Mouse (Mus musculus) cerebral cortex, adult 2 months (tissue): Measurements from ENCODE around the gene Bcr.

Experiments used
- WGBS: fragments of 180-500 bp; shearing (Covaris S2); methylation state at CpG from one replicate; pipeline ENCODE4 v1.1.7; 2018; 5-methylcytosine and 5-hydroxymethylcytosine counted together

The Bcr gene

GRCm38 (mm10) chr10:75094338-75094737 is 33.9 kb downstream of the Bcr start:
- 71% methylated on average over 1 of the region's 1 CpGs for whole genome bisulfite sequencing

DNA sequence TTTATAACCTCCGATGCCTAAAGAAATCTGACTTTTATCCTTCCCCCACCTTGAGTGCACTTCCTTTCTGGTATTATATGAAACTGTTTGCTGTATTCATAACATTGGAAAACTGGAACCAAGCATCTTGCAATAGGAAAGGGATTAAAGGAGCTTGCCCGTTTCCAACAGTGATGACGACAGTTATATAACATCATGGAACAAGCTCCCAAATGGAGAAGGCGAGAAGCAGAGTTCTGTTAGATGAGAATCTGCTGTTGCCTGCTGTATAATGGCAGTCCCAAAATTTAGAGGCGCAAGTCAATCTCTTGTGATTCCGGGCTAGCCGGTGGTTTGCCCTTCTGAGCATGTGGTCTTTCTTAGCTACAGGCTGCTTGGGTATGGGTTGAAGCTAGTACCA is 34.8 kb downstream of the Bcr start:
- 68% methylated on average over 7 of the region's 7 CpGs for WGBS

DNA sequence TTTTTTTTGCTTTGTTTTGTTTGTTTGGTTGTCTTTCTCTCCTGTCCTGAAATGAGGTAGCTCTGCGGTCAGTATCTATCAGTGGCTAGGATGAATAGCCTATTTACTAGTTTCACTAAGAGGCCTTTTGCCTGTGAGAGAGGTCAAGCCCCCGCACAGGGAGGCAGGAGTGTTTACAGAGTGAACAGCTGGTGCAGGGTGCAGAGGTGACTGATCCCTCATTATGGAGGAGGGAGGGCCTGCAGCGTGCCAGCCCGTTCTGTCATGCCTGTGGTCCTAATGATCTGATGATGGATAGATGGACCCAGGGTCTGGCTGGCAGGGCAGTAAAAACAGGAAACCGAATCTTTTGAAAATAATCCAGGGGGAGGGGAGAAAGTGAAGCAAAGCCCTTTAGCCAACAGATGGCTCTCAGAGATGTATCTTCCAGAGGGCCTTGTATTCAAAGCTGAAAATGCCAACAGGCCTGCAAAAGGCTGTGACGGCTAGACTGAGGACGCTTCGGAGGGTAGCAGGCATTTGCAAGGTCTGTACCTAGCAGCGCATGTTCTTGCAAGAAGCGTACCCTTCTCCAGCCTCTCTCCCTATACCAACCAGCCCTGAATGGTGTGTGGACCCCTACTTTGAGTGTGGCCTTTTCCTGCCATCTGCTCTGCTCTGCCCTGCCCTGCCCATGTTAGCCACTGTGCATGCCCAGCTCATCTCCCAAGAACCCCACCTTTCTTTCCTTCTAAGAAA is 38.2 kb downstream of the Bcr start:
- WGBS: 56% methylated on average over 10 of the region's 10 CpGs

DNA sequence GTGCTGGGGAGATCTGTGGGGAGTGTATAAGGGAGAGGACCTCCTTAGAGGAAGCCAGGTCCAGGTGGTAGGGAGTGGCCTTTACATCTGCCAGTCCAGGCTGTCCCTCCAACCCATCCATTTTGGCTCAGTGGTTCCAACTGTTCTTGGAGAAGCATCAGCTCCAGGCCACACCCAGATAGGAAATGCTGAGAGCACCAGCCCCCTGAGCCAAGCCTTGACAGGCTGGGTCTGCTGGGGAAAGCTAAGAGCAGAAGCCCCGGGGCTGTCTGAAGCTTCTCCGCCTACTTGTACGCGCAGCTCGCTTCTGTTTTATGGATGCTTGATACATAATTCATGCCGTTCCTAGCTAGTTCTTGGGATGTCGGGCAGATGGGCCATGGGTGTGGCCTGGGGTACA is 39.9 kb downstream of the Bcr start:
- 49% methylated on average over 7 of the region's 7 CpGs for WGBS

DNA sequence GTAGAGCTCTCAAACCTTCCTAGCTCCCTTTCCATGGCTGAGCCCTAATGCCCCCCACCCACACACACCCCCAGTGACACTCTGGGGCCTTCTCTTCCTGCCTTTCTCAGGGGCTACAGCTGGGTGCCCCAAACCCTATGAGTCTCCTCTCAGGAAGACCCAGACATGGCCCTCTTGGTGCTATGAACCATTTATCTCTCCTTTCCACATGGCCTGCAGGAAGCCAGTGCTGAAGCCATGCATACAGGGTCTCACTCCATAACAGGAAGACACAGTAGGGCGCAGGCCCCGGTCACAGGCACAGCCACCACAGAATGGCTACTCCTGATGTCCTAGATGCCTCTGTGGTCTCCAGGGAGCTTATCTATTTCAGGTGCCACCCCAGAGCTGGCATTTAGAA is 43.1 kb downstream of the Bcr start:
- WGBS: 88% methylated on average over 2 of the region's 2 CpGs

- 40% methylated on average over 9 of the region's 9 CpGs for WGBS
Observed at GRCm38 (mm10) chr10:75104191-75105098, 44.1 kb downstream of the Bcr start.

GRCm38 (mm10) chr10:75105099-75105461 is 44.7 kb downstream of the Bcr start:
- WGBS: 50% methylated on average over 4 of the region's 4 CpGs

DNA sequence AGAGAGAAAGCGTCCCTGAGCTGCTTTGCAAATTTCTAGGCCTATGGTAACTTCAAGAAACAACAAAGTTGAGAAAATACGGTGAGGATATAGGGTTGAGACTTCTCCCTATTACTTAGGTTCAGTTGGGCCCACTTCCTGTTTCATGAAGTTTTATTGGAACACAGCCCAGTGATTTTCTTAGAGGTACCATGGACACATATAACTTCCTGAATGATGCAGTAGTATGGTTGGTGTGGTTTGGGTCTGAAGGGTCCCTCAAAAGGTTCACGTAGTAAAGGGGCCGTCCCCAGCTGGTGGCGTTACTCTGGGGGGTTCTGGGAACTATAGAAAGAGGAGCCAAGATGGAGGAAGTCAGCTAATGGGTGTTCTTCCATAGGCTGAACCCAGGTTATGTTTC is 45.3 kb downstream of the Bcr start:
- WGBS: 82% methylated on average over 5 of the region's 5 CpGs

DNA sequence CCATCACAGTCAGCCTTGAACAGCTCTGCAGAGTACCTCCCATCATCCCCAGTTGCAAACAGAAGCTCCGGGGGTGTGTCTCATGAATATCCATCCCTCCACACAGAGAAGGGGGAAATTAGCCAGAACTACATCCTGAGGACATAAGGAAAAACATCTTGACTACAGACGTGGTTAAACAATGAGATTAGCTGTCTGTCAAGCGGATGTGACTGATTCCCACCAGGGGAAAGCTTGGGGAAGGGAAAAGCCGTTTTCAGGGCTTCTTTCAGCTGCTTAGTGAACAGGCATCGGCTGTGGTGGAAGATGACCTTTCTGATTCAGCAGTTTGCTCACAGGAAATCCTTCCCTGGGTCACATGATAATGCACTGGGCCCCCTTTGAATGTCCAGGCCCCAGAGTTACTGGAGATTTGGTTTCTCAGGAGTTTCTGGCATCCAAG is 46.6 kb downstream of the Bcr start:
- 29% methylated on average over 5 of the region's 5 CpGs for WGBS

- WGBS: 70% methylated on average over 3 of the region's 3 CpGs
Observed at GRCm38 (mm10) chr10:75108092-75108491, 47.7 kb downstream of the Bcr start.

GRCm38 (mm10) chr10:75111446-75112201 is 51.2 kb downstream of the Bcr start:
- WGBS: 68% methylated on average over 11 of the region's 11 CpGs

DNA sequence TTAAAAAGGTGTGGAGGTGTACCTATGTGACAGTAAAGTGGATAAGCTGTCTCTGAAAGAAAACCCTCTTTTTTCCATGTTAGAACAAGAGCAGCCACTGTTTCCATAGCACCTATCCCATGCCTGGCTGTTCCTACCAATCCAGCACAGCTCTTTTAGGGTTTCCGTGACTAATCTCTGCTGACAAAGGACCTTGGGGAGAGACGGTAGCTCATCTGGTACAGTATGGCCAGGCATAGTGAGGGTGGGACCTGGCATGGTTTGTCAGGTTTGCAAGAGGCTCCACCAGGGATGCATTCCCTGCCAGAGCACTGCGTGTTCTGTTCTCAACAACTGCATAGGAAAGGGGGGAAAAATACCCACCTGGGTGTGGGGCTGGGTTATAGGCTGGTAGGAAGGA is 52.0 kb downstream of the Bcr start:
- WGBS: 54% methylated on average over 3 of the region's 3 CpGs

DNA sequence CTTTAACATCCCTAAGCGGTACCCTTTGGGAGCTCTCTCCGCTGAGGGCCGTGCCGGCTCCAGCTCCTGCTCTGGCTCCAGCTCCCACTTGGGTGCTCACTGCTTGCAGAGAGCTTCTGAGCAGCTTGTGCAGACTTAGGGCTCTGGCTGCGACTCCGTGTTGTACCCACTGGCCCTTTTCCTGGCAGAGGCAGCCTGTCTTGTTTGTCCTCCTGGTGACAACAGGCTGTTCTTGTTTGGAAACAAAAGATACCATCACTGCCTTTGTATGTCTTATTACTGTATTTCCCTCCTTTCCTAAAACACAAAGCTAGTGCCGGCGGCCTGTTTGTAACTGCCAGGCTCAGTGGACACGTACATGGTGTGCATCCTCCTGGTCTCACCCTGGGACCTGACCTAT is 53.2 kb downstream of the Bcr start:
- WGBS: 50% methylated on average over 9 of the region's 9 CpGs

DNA sequence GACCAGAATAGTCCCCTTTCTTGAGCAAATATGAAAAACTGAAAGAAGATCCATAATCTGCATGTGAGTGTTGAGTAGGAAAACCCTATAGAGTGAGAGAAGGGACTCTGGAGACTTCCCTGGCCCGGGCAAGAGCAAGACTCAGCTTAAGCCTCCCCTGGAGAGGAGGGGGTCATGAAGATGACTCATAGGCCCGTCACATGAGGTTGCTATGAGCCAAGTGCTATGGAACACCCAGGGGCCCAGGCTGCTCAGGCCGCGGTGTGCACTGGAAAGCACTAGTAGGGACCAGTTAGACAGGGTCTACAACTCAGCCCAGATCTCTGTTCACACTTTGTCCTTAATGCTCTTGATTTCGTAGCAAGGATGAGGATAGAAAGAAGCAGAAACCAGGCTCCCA is 54.8 kb downstream of the Bcr start:
- WGBS: 85% methylated on average over 5 of the region's 5 CpGs

DNA sequence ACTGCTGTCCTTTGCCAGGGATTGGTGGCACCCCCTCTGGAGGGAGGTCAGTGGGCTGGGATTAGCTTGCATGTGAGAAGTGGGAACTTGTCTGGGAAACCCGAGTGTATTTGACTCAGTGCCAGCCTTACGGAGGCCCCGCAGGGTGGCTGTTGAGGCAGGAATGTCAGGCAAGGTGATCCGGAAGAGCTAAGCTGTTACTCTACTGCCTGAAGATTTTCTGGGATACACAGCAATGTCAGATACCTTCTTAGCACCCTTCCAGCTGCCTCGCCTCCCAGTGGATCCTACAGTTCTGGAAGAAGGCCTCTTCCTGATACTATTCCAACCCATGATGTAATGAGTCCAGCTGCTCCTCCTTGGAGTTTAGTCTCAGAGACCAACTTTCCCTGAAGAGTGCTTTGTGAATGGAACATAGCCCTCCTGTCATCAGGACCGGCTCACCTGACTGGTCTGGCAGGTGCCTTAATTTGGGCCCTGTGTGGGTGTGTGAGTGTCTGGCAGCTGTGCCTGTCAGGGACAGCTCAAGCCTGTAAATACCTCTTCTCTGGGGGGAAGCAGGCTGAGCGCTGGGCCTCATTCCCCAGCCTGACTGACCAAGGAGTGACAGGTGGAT is 56.6 kb downstream of the Bcr start:
- 50% methylated on average over 7 of the region's 7 CpGs for WGBS

GRCm38 (mm10) chr10:75118444-75118843 is 58.1 kb downstream of the Bcr start:
- 32% methylated on average over 6 of the region's 6 CpGs for WGBS

DNA sequence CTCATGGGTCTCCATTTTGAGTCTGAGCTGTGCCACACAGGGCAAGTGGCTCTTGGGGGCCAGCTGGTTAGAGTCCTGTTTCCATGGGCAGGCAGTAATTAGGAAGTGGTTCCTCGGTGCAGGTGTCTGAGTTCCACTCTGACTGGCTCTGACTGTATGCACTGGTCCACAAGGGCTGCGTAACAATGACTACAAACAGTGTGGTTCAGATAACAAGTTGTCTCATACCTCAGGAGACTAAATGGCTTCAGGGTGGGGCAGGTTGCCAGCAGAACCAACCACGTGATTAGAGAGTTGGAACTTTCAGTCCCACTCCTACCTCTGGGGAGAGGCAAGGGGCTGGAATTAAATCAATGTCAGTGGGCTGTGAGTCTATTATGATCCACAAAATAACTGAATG is 59.0 kb downstream of the Bcr start:
- WGBS: 63% methylated on average over 3 of the region's 3 CpGs

- WGBS: 80% methylated on average over 5 of the region's 5 CpGs
Observed at GRCm38 (mm10) chr10:75120176-75120575, 59.8 kb downstream of the Bcr start.

GRCm38 (mm10) chr10:75121028-75121427 is 60.6 kb downstream of the Bcr start:
- 50% methylated on average over 5 of the region's 5 CpGs for WGBS

DNA sequence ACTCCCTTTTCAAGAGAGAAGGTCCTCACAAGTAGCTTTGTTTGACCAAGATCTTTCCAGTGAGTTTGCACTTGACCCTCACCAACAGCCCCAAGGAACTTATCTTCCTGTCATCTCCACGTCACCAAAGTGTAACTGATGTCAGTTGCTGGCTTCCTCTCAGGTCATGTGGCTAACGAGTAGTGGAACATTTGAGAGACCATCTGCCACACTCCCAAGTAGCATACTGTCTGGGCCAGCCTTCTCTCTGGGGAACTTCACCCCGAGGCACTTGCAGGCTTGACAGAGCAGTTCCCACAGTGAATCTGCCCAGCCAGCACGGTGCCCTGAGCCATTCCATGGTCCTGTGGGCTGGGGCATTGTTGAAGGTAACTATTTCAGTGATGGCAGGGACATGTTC is 65.2 kb downstream of the Bcr start:
- WGBS: 54% methylated on average over 4 of the region's 4 CpGs

DNA sequence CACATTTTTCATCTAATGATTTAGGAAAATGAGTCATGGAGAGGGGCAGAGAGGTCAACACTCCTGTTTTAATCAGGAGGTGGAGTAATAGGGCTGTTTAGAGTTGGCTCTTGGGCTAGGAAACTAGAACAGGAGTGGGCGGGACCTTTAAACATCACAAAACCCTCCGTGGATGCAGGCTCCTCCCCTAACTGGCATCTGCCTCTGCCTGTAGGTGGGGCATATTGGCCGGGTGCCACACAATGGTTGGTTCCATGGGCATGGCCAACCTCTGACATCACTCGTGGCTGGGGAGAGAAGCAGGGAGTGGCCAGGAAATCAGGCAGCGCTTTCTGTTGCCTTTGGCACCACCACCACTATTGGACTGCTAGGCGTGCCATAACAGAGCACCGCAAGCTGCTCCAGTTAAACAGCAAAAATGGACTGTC is 68.9 kb downstream of the Bcr start:
- 53% methylated on average over 7 of the region's 7 CpGs for WGBS
